Comparison of ENCODE assay signal across 10 mouse cellular contexts in the genomic region with DNA sequence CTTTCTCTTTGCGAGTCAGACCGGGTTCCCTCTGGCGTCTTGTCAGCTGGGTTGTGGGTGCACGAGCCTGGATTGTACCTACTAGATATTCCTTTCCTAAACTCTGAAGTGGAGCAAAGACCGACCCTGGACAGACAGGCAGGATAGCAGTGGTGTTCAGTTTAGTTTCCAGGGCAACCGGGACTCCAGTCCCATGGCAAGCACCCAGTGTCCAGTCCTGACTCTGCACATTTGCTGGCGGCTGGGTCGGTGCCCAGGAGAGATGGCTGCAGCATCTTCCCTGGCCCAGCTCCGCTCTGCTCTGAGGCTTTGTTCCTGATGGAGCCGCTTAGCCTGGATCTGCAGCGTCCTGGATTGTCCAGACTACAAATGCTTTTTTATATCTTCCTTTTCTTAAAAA.
DNase-seq lines count a peak whose midpoint lies in the region; ATAC-seq lines count a peak whose summit lies in the region.
"Had no signal": no experiment of that assay in that cellular context is flagged by ENCODE, and none has a peak within 500 bp of the region (broad histone marks: within the 10 kb centered on the region; RNA-seq: fewer than 3 reads in every experiment).

No protein-coding gene starts in this region.

- no peaks in the 10 kb centered on the region for H3K36me3 ChIP-seq in heart, embryonic 10.5 days
- no peaks in the 10 kb centered on the region for H3K36me3 ChIP-seq in kidney, embryonic 15.5 days
- no peaks in the 10 kb centered on the region for H3K36me3 ChIP-seq in neural tube, embryonic 14.5 days (ENCODE audit: control insufficient read depth, insufficient read depth, low read length)
- no peaks in the 10 kb centered on the region for H3K36me3 ChIP-seq in intestine, embryonic 15.5 days
- H3K36me3 ChIP-seq: stomach, embryonic 15.5 days had no signal

- no peak overlapping the region for H3K4me3 ChIP-seq in heart, embryonic 10.5 days
- no peak overlapping the region for H3K4me3 ChIP-seq in kidney, embryonic 15.5 days (replicated peaks)
- H3K4me3 ChIP-seq in neural tube, embryonic 14.5 days (ENCODE audit: low read depth, low read length) = no peak overlapping the region
- no peak overlapping the region for H3K4me3 ChIP-seq in intestine, embryonic 15.5 days (replicated peaks)
- H3K4me3 ChIP-seq: stomach, embryonic 15.5 days had no signal

- H3K4me2 ChIP-seq in kidney, embryonic 15.5 days = no peak overlapping the region
- H3K4me2 ChIP-seq in neural tube, embryonic 14.5 days (ENCODE audit: low read depth, low read length) = no peak overlapping the region
- H3K4me2 ChIP-seq in intestine, embryonic 15.5 days (replicated peaks) = no peak overlapping the region
- H3K4me2 ChIP-seq: stomach, embryonic 15.5 days had no signal

- H3K4me1 ChIP-seq in heart, embryonic 10.5 days = peaks cover 17% of the 10 kb centered on the region
- H3K4me1 ChIP-seq in kidney, embryonic 15.5 days = peaks cover 28% of the 10 kb centered on the region
- peaks cover 11% of the 10 kb centered on the region for H3K4me1 ChIP-seq in neural tube, embryonic 14.5 days (ENCODE audit: control insufficient read depth, insufficient read depth, low read length)
- H3K4me1 ChIP-seq in intestine, embryonic 15.5 days (replicated peaks) = peaks cover 10% of the 10 kb centered on the region; the same call in 1 of the 2 replicates

- DNase-seq in heart, adult 18-20 months = peak; percentile 57 to 76
- no peak for DNase-seq in heart, embryonic 10.5 days (ENCODE audit: low spot score)
- DNase-seq in adipocyte (ENCODE audit: low spot score) = peak; percentile 53
- DNase-seq in gastrocnemius, adult 8-10 months (ENCODE audit: low spot score in 2 of 2) = peak; percentile 63 to 73
- DNase-seq in retina, embryonic 14.5 days (ENCODE audit: low spot score) = no peak

- ATAC-seq in kidney, embryonic 15.5 days (replicated peaks; ENCODE audit: low FRiP score) = peak; percentile 40
- peak; percentile 78; the same call in 1 of the 2 replicates for ATAC-seq in neural tube, embryonic 14.5 days (ENCODE audit: low read depth)
- ATAC-seq in intestine, embryonic 15.5 days = no peak

- H3K9ac ChIP-seq in kidney, embryonic 15.5 days = no peak overlapping the region
- H3K9ac ChIP-seq in neural tube, embryonic 14.5 days (replicated peaks; ENCODE audit: low read depth, low read length) = no peak overlapping the region
- no peak overlapping the region for H3K9ac ChIP-seq in intestine, embryonic 15.5 days
- H3K9ac ChIP-seq: stomach, embryonic 15.5 days had no signal

- no peaks in the 10 kb centered on the region for H3K9me3 ChIP-seq in heart, embryonic 10.5 days
- no peaks in the 10 kb centered on the region for H3K9me3 ChIP-seq in kidney, embryonic 15.5 days (replicated peaks)
- no peaks in the 10 kb centered on the region for H3K9me3 ChIP-seq in neural tube, embryonic 14.5 days (ENCODE audit: control insufficient read depth, low read length)
- H3K9me3 ChIP-seq in intestine, embryonic 15.5 days = no peaks in the 10 kb centered on the region
- H3K9me3 ChIP-seq: stomach, embryonic 15.5 days had no signal

- H3K27ac ChIP-seq in heart, embryonic 10.5 days = no peak overlapping the region; the same call in 1 of the 2 replicates
- H3K27ac ChIP-seq in kidney, embryonic 15.5 days = no peak overlapping the region
- H3K27ac ChIP-seq in neural tube, embryonic 14.5 days (ENCODE audit: low read depth, low read length) = no peak overlapping the region
- no peak overlapping the region for H3K27ac ChIP-seq in intestine, embryonic 15.5 days
- H3K27ac ChIP-seq: stomach, embryonic 15.5 days had no signal

- H3K27me3 ChIP-seq in heart, embryonic 10.5 days (ENCODE audit: insufficient read depth, poor library complexity, severe bottlenecking) = peaks cover 49% of the 10 kb centered on the region
- no peaks in the 10 kb centered on the region for H3K27me3 ChIP-seq in kidney, embryonic 15.5 days
- no peaks in the 10 kb centered on the region for H3K27me3 ChIP-seq in neural tube, embryonic 14.5 days (ENCODE audit: control insufficient read depth, insufficient read depth, low read length)
- no peaks in the 10 kb centered on the region for H3K27me3 ChIP-seq in intestine, embryonic 15.5 days (replicated peaks)
- H3K27me3 ChIP-seq: CH12.LX; stomach, embryonic 15.5 days had no signal

- 71% methylated on average over 11 of the region's 11 CpGs for WGBS in heart, embryonic 10.5 days
- 60% methylated on average over 11 of the region's 11 CpGs for WGBS in kidney, embryonic 15.5 days
- 43% methylated on average over 11 of the region's 11 CpGs for WGBS in neural tube, embryonic 14.5 days
- WGBS in intestine, embryonic 15.5 days = 68% methylated on average over 11 of the region's 11 CpGs

Comparison
In these comparisons a context has a peak if more than half of its experiments do, and no peak if none do; other contexts are left out.
1. DNase-seq: peak in heart, adult 18-20 months (2 of 2), adipocyte (single experiment) and gastrocnemius, adult 8-10 months (2 of 2); none in heart, embryonic 10.5 days (single experiment) and retina, embryonic 14.5 days (single experiment).